Mouse (Mus musculus): ENCODE measurements around the gene Cd3d. TPM values are rescaled to one million over a fixed set of nuclear protein-coding genes. Genes with fewer than 3 reads are reported as not detected.

Cd3d gene
- total RNA-seq, 2 experiments from 2014 or later: 2.1 to 2.3 TPM

- ATAC-seq (ENCODE audit: poor library complexity, severe bottlenecking): no peak
Observed at GRCm38 (mm10) chr9:44992271-44992670, 10.7 kb downstream of the Cd3d start.

GRCm38 (mm10) chr9:44993268-44993667 lies 11.7 kb downstream of the Cd3d start:
- no peak for ATAC-seq (ENCODE audit: poor library complexity, severe bottlenecking)

- no peak for ATAC-seq (ENCODE audit: poor library complexity, severe bottlenecking)
Observed at GRCm38 (mm10) chr9:44994962-44995361, 13.4 kb downstream of the Cd3d start.

- no peak for ATAC-seq (ENCODE audit: poor library complexity, severe bottlenecking)
Observed at GRCm38 (mm10) chr9:44996590-44996989, 15.0 kb downstream of the Cd3d start.

- ATAC-seq (ENCODE audit: poor library complexity, severe bottlenecking): no peak
Observed at GRCm38 (mm10) chr9:44998138-44998537, 16.6 kb downstream of the Cd3d start.

- ATAC-seq (ENCODE audit: poor library complexity, severe bottlenecking): no peak
Observed at GRCm38 (mm10) chr9:44999171-44999570, 17.6 kb downstream of the Cd3d start.

GRCm38 (mm10) chr9:44999776-45000175 lies 18.2 kb downstream of the Cd3d start:
- ATAC-seq (ENCODE audit: poor library complexity, severe bottlenecking): no peak

- ATAC-seq (ENCODE audit: poor library complexity, severe bottlenecking): no peak
Observed at GRCm38 (mm10) chr9:45000249-45000648, 18.7 kb downstream of the Cd3d start.

- no peak for ATAC-seq (ENCODE audit: poor library complexity, severe bottlenecking)
Observed at GRCm38 (mm10) chr9:45007404-45007803, 25.8 kb downstream of the Cd3d start.

- no peak for ATAC-seq (ENCODE audit: poor library complexity, severe bottlenecking)
Observed at GRCm38 (mm10) chr9:45008342-45008741, 26.8 kb downstream of the Cd3d start.

- ATAC-seq (ENCODE audit: poor library complexity, severe bottlenecking): no peak
Observed at GRCm38 (mm10) chr9:45009180-45010078, 27.8 kb downstream of the Cd3d start, which contains the start of gene Cd3e. Cd3e (minus strand) TSS chr9:45009627.

- ATAC-seq (ENCODE audit: poor library complexity, severe bottlenecking): no peak
Observed at GRCm38 (mm10) chr9:45010461-45010860, 28.9 kb downstream of the Cd3d start.

GRCm38 (mm10) chr9:45011291-45011690 lies 29.7 kb downstream of the Cd3d start:
- ATAC-seq (ENCODE audit: poor library complexity, severe bottlenecking): no peak

GRCm38 (mm10) chr9:45014879-45015278 lies 33.3 kb downstream of the Cd3d start:
- ATAC-seq (ENCODE audit: poor library complexity, severe bottlenecking): 0 out of 2 replicates have a peak, but pooled peaks have one; percentile 54

- no peak for ATAC-seq (ENCODE audit: poor library complexity, severe bottlenecking)
Observed at GRCm38 (mm10) chr9:45015841-45016240, 34.3 kb downstream of the Cd3d start.

- ATAC-seq (ENCODE audit: poor library complexity, severe bottlenecking): no peak
Observed at GRCm38 (mm10) chr9:45018031-45018430, 36.4 kb downstream of the Cd3d start.

GRCm38 (mm10) chr9:45022800-45023199 lies 41.2 kb downstream of the Cd3d start:
- ATAC-seq (ENCODE audit: poor library complexity, severe bottlenecking): peak; percentile 84

GRCm38 (mm10) chr9:45023638-45024037 lies 42.1 kb downstream of the Cd3d start:
- ATAC-seq (ENCODE audit: poor library complexity, severe bottlenecking): no peak

GRCm38 (mm10) chr9:45024187-45024586 lies 42.6 kb downstream of the Cd3d start:
- ATAC-seq (ENCODE audit: poor library complexity, severe bottlenecking): no peak

- no peak for ATAC-seq (ENCODE audit: poor library complexity, severe bottlenecking)
Observed at GRCm38 (mm10) chr9:45027376-45027775, 45.8 kb downstream of the Cd3d start.

GRCm38 (mm10) chr9:45030341-45030740 lies 48.8 kb downstream of the Cd3d start:
- no peak for ATAC-seq (ENCODE audit: poor library complexity, severe bottlenecking)

- ATAC-seq (ENCODE audit: poor library complexity, severe bottlenecking): no peak
Observed at GRCm38 (mm10) chr9:45032261-45032660, 50.7 kb downstream of the Cd3d start.

Data from megakaryocyte, adult 5-6 weeks (primary cell).